Mouse (Mus musculus) kidney, postnatal 14 days (tissue): ENCODE data around the gene Plekhm1.
A peak's percentile ranks its signal among the peaks of the same experiment; 100 is the strongest.

Experiments used
- DNase-seq: peaks from one replicate; pipeline ENCODE4 v3.0.0; 2022; ENCODE audit warnings: mixed read lengths

Gene Plekhm1

DNA sequence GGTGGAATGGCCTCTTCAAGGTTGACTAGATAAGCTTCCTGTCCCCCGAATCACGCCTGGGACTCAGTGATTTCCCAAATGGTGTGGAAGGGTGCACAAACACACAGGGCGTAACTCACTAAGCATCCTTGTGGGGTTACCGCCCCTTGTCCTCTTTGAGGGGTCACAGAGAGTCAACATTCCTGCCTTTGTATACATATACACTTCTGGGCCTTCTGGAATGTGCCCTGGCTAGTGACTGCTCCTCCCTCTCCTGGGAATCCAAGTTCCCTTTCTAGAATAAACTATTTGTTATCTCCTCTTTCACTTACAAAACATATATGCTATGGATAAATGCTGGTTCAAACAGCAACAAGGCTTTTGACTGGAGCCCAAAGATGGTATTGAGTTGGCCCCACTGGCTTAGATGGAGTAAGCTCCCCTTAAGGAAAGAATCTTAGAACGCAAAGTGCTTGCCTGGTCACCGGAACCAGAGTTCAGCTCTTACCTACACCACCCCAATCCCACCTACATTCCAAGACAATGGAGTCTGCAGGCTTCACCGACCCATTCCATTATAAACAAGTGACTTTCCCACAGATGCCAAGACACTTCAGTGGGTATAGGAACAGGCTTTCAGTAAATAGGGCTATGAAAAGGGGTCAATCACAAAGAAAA, 24.5 kb downstream of the Plekhm1 start:
- DNase-seq, result no peak

DNA sequence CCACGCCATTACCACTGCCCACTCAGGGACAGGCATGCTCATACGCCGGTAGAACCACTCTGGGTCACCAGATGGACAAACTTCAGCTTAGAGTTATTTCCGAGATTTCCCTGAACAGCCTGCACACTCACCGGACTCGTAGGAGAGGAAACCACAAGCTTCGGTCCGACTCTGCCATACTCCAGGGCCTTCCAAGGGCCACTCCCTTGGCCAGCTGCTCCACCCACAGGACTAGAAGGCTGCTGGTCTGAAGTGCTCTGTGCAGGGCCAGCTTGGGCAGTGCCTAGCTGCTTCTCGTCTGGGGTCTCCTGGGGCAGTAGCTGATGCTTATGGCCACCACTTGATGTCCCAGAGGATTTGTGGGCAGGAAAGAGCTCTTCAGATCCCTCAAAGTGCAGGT, 25.7 kb downstream of the Plekhm1 start:
- no peak for DNase-seq

DNA sequence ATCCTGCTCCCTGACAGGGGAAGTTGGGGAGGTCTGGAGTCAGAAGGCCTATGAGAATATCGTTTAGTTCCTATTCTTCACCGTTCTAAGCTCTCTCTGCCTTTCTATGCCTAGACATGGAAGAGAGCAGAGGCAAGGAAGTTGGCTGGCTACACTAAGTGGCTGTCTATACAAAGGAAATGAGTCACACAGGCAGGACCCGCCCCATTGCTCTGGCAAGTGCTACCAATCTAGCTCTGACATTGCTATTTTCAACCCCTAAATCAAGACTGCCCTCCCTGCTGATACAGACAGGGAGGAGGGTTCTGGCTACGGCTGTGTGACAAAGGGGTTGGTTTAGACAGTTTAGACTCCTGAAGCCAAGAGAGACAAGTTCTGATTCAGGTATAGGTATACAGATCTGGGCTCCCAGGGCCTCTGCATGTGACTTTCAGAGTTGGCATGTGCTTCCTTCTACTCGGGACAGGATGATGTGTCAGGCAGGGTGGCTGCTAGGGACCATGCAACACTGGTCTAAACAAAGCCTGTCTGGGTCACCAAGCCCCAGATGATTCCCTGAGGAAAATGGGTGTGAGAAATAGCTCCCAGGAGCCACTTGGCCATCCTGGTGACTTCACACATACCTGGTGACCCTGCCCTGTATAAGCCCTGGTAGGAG, 30.4 kb downstream of the Plekhm1 start:
- peak; percentile 78 for DNase-seq

DNA sequence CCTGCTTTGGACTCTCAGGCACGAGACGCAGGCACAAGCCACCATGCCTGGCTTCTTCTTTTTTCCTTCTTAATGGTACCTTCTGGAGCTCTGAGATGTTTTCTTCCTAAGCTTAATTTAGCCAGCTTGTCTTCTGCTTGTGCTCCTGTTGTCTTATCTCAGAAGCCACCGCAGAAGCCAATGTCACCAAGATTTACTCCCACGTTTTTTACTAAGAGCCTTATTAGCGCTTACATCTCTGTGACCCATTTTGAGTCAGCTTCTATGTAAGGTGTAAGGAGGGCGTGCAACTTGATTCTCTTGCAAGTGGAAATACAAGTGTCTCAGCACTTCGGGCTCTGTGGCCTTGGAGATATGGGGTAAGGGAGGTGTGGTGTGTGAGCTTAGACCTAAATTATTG, 31.0 kb downstream of the Plekhm1 start:
- DNase-seq, result no peak

DNA sequence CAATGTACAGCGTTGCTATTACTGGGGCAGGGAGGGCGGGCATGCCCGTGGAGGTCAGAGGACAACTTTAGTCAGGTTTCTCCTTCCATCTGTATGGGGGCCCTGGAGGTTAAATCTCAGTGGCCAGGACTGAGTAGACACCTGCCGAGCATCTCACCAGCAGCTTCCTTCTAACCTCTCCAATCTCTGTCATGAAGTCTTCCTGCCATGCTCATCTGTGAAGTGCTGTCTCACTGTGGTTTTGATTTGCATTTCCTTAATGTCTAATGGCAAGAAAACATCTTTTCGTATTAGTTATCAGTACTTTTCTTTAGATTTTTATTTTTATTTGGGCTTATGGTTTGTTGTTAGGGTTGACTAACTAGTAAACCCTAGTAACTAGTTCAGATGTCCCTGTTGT, 32.0 kb downstream of the Plekhm1 start:
- DNase-seq, result no peak

DNA sequence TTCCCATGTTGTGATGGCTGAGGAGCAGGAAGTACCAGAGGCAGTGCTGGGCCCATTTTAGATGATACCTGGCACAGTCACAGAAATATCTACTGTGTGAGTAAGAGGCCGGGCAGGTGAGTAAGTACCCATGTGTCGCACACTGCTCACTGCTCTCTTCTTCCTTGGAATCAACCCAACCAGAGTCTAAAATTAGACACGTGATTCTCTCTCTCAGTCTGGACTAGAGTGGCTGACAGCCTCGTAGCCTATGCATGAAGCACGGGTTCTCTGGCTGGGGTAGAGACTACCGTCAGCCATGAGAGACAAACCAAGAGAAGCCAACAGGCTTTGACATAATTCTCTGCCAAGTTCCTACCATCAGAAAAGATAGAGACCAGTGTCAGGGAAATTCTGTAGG, 34.1 kb downstream of the Plekhm1 start:
- no peak for DNase-seq

DNA sequence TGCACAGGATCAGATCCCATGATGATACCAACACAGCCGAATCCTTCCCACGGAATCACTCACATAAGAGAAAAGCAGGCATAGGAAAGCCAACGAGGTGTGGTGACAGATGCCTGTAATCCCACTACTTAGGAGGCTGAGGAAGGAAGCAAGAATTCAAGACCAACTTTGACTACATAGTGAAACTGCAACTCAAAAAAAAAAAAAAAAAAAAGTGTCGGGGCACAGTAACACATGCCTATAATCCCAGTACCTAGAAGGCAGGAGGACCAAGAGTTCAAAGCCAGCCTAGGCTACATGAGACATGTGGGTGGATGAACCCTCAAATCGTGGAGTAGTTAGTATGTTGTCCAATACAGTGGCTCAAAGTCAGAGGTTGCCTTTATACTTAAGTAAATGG, 36.7 kb downstream of the Plekhm1 start:
- no peak for DNase-seq

DNA sequence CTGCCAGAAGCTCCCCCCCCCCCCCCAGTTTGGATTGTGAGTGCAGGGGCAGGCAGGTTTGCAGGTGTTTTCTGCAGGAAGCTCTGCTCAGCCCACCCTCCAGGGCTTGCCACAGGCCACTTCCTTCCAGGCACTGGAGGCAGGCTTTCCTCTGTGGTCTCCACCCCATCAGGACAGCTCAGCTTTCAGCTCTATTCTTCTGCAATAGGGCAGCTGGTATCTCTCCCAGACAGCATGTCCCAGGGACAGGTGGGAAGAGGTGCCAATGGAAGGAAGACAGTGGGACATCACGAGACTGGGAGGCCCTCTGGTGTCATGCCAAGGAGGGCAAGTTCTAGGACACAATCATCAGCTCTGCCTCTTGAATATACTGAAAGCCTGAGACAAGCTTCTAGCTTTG, 37.2 kb downstream of the Plekhm1 start:
- no peak for DNase-seq

DNA sequence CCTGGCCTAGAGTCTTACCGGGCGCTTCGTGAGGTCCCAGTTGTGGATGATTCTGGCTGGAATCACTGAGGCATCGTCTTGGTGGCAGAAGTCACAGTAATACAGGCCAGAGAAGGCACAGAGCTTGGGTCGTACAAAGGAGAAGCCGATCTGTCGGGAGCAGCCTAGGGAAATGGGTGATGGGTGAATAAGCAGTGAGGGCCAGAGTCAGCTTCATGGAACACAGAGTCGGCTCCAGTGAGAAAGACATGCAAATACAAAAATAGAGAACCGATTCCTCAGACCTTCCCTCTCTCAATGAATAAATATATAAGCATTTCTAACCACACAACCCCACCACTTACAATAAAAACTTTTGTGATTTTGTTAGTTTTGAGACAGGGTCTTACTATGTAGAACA, 38.6 kb downstream of the Plekhm1 start:
- DNase-seq, result no peak

DNA sequence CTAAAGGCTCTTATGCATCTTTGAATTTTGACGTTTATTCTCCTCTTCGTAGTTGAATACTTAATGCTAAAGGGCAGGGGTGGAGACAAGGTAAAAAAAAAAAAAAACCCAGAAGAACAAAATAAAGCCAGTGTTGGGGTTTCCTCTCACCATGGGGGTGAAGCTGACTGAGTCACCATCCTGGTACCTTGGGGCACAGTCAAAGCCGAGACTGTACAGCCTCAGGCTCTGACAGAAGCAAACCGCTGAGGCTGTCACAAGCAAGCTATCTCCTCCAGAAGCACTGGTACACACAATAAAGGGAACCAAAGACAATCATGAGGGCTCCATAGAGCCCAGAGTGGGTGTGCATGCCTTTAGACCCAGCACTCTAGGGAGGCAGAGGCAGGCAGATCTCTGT, 39.9 kb downstream of the Plekhm1 start:
- no peak for DNase-seq

DNA sequence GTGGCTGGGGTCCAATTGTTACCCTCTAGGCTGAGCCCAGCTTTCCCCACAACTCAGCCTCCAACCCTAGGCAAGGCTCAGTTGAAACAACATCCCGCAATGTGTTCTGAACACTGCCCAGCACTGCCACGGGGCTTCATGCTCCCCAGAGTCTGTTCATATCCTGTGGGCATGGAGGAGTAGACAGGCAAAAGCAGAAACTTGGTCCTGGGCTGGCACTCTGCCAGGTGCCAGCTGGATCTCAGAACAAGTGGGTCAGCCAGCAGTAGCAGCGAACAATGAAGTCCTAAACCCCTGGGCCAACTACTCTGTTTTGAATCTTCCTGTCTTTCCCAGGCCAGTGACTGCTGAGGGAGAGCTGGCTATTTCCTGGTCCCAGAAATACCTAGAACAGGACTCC, 40.4 kb downstream of the Plekhm1 start:
- peak; percentile 68 for DNase-seq

DNA sequence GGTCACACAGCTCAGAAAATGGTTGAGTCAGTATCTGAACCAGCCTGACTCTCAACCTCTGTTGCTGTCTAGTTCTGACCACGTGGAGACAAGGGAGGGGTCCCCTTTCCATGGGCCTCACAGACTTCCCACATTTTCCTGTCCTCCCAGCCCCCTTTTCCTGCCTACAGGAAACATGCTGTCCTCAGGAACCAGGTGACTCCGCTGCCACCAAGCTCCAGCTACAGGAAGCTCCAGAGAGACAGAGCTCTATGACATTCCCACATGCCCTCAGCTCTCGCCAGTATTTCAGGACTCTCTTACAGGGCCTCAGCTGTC, 41.3 kb downstream of the Plekhm1 start:
- DNase-seq, result peak; percentile 75

DNA sequence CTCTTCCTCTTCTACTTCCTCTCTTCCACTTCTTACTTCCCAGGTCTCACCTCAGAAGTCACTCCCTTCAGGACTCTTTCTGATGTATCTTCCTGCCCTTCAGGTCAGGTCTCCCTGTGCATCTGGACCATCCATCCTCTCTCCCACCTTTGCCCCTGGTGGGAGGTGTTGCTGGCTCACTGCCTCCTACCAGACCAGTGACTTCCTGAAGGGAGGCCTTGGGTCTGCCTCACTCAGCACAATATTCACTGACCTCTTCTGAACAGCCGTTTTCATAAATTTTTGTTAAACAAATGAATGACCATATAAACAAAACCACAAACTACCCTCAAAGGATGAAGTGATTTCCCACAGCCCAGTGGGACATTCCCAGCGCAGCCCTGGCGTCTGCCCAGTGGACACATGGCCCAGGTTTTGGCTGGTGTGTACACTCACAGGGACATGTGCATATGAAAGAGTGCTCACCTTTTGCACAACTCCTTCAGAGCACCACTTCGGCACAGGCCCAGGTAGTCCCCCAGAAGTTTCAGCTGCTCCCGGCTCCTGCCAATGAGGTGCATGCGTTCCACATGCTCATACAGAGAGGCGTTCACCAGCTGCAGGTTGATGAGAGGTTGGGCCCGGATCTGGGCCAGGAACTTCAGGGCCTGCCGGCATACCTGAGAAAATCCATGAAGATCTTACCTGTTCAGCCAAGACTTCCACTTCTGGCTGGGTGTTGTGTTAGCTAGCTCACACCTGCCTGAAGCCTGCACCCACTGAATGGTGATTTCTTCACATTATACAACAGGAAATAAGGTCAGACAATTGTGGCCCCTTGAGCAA, 41.9 kb downstream of the Plekhm1 start:
- DNase-seq, result no peak

DNA sequence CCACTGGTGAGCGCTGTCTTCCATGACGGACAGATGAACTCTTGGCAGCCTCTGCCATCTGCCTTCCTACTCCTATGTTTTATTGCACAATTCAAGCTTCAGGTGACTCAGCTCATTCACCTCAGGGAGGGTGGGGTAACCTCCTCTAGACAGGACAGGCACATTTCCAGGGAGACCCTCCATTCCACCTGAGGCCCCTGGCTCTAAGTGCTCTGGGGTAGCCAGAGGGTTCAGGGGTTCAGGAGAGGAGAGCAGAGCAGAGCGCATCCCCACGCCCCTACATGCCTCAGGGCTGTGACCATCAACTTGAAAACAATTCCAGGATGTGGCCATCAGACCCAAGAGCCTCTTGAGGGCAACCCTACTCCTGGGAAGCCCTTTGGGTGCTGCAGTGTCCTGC, 47.0 kb downstream of the Plekhm1 start:
- no peak for DNase-seq

DNA sequence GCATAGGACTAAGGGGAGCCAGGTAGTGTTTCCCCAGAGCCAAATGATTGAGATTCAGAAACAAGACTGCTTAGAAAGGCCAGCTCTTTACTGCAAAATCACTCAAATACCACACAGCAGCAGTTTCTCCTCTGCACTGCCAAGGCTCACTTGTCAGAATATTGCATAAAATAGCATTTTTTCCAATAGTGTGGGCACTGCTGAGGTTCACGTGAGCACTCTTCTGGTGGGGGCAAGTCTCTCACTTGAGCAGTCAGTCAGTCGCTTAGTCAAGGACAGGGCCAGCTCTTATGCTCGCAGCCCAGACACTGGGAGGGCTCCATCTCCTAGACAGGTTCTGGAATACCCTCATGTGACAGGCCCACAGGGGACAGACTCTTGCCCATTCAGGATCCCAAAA, 47.5 kb downstream of the Plekhm1 start:
- DNase-seq, result no peak

DNA sequence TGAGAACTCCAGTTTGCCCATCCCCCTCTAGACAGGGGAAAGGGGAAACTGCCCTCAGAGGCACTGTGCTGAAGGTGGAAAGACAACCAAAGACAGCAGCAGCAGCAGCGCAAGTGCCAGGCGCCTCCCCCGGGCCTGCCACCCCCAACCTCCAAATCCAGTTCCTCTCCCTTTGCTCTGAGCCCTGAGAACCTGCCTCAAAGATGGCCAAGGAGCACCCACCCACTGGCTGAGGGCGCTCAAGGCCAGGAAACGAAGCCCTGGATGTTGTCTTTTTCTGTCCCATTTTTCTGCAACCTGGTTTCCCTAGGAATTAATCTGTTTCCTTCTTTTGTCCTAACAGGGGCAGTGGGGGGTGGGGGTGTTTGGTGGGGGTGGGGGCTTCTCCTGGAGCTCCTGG, 48.2 kb downstream of the Plekhm1 start:
- no peak for DNase-seq

DNA sequence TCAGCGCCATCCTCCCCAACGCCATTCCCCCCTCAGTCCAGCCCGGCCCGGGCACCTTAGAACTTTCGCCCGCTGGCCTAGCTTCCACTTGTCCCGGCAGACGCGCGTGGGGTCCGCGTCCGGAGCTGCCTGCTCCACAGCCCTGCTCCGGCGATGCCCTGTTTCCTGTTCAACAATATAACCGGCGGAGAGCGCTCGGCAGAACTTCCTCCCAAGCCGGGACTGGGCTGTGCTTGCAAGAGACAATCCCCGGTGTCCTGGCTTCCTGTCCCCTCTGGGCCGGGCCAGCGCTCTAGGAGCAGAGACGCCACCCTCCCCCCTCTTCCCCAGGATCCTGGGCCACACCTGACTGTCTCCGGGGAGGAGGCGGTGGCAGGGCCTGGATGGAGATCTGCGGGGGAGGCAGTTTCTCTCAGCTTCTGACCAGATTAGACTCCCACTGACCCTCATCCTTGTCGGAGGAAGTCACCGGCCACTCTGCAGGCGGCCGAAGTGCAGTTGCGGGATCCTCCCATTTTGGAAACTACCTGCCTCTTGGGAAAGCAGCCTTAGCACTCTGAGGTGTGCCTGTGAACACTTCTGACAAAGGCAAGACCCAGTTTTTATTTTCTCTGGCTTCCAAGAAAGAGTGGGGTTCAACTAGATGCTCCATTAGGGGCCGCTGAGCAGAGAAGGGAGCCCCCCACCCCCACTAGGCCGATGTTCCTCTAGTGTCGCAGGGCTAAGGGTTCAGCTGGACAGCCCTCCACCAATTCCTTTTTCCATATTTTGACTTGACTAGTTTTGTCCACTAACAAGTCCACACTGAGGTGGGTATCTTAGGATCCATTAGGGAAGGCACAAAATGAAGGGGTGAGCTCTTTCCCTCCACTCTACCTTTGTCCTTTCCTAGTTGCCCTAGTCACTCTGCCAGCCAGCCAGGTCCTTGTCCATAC, 49.0 kb downstream of the Plekhm1 start, which contains the start of gene Arhgap27:
Gene Arhgap27 (minus strand): TSS at position 479 of the 935 bp plus-strand sequence.
- DNase-seq, result peak; percentile 90

DNA sequence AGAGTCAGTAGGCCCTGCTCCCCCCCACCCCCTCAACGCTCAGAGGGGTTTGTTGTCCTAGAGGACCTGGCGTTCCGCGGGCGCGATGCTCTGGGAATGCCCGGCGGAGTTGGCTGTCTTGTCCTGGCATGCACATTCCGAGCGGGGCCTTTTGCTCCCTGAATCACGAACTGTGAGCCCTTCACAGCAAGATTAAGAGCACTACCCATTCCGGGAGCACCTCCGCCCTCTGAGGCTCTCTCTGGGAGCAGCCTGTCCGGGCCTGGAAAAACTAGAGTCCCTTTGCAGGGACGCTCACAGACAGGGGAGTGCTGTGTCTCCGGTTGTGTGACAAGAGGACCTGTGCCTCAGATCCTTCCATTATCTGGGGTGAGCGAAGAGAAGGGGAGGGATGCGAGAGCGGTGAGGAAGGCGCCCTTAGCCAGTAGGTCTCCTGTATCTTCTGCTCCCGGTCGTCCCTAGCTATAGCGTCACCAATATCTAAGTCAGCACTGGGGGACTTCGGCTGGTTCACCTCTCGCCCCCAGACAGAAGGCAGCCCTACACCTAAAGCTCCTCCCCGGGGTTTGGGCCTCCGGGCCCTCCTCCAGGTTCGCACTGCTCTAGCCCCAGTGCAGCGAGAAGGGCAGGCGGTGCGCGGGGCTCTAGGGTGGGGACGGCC, 49.8 kb downstream of the Plekhm1 start:
- DNase-seq, result peak; percentile 47

DNA sequence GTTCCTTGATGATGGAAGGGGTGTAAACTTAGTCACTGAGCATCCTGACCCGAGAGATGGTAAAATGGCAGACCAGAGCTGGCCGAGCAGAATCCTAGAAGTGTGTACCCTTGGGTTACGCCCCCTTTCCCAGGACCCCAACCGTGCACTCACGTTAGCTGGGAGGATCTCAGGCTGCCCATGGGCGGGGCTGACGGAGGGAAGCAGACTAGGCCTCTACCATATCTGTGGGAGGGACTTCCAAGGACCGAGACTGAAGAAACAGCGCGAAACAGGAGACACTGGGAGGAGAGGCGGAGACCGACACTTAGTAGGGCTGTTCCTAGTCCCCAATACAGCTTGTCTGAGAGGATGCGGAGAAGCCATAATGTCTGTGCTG, 50.4 kb downstream of the Plekhm1 start:
- peak; percentile 43 for DNase-seq

DNA sequence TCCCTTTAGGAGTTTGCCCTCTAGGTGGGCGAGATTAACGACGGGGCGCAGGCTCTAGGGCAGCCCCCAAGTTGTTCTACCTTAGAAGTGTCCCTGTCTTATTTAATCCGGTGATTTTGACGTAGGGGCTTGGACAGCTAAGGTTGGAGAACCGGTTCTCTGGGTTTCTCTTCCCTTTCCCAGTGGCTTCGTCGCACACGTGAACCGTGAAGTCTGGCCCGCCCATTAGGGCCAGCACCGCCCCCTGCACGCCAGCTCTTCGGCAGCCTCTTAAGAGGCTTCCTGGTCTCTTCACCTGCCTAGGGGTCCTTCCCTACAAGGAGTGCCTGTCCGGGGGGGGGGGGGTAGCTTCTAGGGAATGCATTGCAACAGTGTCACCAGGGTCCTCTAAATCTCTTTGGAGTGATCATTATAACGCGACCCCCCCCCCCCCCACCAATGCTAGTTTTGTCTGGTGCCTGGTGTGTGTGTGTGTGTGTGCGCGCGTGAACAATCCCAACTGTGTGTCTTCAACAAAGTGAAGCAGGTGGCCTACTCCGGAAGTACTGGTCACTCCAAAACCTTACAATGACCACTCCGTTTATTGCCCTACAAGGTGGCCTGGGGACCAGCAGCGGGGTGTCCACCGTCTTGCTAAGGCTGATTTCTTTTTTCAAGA, 51.0 kb downstream of the Plekhm1 start:
- DNase-seq, result peak; percentile 66

DNA sequence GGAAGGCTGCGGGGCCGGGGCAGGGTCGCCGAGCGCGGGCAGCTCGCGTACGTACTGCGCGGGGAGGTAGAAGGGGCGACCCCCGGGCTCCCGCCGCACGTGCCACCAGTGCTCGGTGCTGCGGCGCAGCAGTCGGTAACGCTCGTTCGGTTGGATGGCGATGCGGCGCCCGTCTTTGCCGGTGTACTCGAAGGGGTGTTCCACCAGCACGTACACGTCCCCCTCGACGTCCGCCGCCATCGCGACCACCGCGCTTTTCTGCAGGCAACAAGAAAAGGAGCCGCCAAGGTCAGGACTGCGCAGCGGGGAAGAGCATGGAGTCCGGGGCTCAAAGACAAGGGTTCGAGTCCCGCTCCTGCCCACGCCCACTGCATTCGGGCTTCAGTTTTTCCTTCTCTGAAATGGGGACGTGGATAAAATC, 51.8 kb downstream of the Plekhm1 start:
- DNase-seq, result peak; percentile 33
